Mouse (Mus musculus): Measurements from ENCODE around the gene Gramd1c. TPM values are rescaled to one million over a fixed set of nuclear protein-coding genes. Genes with fewer than 3 reads are reported as not detected.

The Gramd1c gene
- polyA plus RNA-seq, 1 experiment = 1.4 TPM

- Histone ChIP-seq H3K27ac (ENCODE audit: insufficient read depth, low read length) (no peak overlapping the region), H3K27me3 (ENCODE audit: control insufficient read depth, insufficient read depth, low read length) (no peaks in the 10 kb centered on the region), H3K4me1 (ENCODE audit: control insufficient read depth, insufficient read depth, low read length) (no peaks in the 10 kb centered on the region), H3K4me3 (replicated peaks; ENCODE audit: insufficient read depth, low read depth, low read length) (no peak overlapping the region)
- TF ChIP-seq POLR2A (IDR thresholded peaks at IDR 0.05; ENCODE audit: borderline replicate concordance, insufficient read depth, low read length) (no peak), CTCF (IDR thresholded peaks at IDR 0.05; ENCODE audit: borderline replicate concordance, insufficient read depth, low read depth, low read length) (no peak)
- DNase-seq = no peak
- 89% methylated on average over 4 of the region's 4 CpGs for WGBS
Observed at GRCm38 (mm10) chr16:43986299-43986698, 76.8 kb downstream of the Gramd1c start.

DNA sequence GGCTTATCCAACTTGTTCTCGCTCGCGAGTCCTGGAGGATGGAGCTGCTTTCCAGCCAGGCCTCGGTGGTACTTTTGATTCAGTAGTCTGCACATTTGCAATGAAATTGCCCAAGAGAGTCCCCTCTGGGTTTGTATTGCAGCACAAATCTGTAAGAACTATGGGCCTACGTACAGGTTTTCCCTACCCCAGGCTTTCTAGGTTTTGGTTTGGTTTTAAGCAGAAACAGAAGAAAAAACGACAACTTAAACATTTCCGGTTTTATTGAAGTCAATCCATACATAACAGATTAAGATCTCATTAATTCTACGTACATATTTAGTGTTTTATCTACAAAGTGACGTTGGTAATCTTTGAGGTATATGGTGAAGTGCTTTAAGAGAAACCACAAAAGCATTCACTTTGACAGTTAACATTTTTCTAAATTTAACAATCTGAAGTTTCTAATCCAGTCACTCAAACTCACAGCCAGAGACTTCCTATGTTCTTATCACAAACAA lies 83.0 kb downstream of the Gramd1c start:
- Histone ChIP-seq H3K27me3 (ENCODE audit: control insufficient read depth, insufficient read depth, low read length) (no peaks in the 10 kb centered on the region), H3K27ac (ENCODE audit: insufficient read depth, low read length) (no peak overlapping the region), H3K4me1 (ENCODE audit: control insufficient read depth, insufficient read depth, low read length) (no peaks in the 10 kb centered on the region), H3K4me3 (replicated peaks; ENCODE audit: insufficient read depth, low read depth, low read length) (peak overlapping the region; percentile 45)
- DNase-seq = no peak
- no peak for TF ChIP-seq POLR2A (IDR thresholded peaks at IDR 0.05; ENCODE audit: borderline replicate concordance, insufficient read depth, low read length)
- no peak for TF ChIP-seq CTCF (IDR thresholded peaks at IDR 0.05; ENCODE audit: borderline replicate concordance, insufficient read depth, low read depth, low read length)
- WGBS = 44% methylated on average over 9 of the region's 9 CpGs

DNA sequence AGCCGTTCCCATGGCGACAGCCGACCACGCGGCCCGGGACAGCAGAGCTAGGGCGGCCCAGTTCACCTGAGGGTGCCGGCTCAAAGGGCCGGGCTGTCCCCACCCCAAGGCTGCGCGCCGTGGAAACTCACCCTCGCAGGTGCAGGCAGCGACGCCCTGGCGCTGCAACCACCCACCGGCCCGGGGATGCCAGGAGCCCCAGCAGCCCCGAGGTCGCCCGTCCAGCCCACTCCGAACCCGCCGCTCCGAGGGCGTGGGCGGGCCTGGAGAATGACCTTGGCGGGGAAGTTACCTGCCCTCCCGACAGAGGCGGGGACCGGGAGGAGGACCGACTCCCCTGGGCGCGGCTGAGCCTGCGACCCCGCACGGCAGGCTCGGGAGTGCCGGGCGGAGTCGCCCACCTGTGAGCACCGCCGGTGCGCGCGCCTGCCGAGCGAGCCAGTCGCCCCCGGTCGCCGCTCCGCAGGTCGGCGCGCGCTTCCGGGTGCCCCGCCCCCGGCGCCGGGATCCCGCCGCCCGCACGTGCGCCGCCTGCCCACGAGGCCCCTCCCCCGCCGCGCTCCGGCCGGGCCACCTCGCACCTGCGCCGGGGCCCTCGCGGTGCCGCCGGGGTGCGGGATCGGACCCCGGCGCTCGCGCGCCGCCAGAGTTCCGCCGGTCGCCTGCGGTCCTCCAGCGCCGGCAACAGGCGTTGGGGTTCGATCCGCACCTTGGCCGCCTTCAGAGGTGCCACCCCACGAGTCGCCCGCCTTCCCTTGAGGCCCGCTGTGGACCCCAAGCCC lies 83.6 kb downstream of the Gramd1c start, which contains the start of gene Zdhhc23:
Gene Zdhhc23, minus strand, starts transcription at position 464 of the 782 bp plus-strand sequence.
- DNase-seq = peak; percentile 36 to 39
- no peaks in the 10 kb centered on the region for H3K4me1 ChIP-seq (ENCODE audit: control insufficient read depth, insufficient read depth, low read length)
- H3K27ac ChIP-seq (ENCODE audit: insufficient read depth, low read length) = no peak within 1 kb of the TSS

DNA sequence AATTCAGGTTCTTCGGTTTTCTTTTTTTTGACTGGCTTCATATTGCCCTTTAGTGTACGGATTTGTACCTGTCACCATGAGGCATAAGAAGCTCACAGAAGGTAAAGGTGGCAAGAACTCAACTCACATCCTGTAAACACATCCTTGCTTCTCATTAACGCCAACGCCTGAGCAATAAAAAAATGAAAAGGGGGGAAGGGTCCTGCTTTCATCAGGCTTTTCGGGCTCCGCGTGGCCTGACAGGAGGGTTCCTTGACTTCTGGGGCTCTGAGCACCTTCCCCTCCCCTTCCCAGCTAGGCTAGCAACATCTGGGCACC lies 84.2 kb downstream of the Gramd1c start:
- no peaks in the 10 kb centered on the region for H3K27me3 ChIP-seq (ENCODE audit: control insufficient read depth, insufficient read depth, low read length)
- no peak overlapping the region for H3K27ac ChIP-seq (ENCODE audit: insufficient read depth, low read length)
- H3K4me1 ChIP-seq (ENCODE audit: control insufficient read depth, insufficient read depth, low read length) = no peaks in the 10 kb centered on the region
- H3K4me3 ChIP-seq (replicated peaks; ENCODE audit: insufficient read depth, low read depth, low read length) = peak overlapping the region; percentile 61
- no peak for DNase-seq
- WGBS = 28% methylated on average over 7 of the region's 7 CpGs
- TF ChIP-seq CTCF (IDR thresholded peaks at IDR 0.05; ENCODE audit: borderline replicate concordance, insufficient read depth, low read depth, low read length) (no peak), POLR2A (IDR thresholded peaks at IDR 0.05; ENCODE audit: borderline replicate concordance, insufficient read depth, low read length) (no peak)

More for the DNA sequence above, 83.6 kb downstream of the Gramd1c start, which contains the start of gene Zdhhc23:
- peak within 1 kb of the TSS; percentile 61 for H3K4me3 ChIP-seq (replicated peaks; ENCODE audit: insufficient read depth, low read depth, low read length)
- TF ChIP-seq CTCF (IDR thresholded peaks at IDR 0.05; ENCODE audit: borderline replicate concordance, insufficient read depth, low read depth, low read length) (no peak), POLR2A (IDR thresholded peaks at IDR 0.05; ENCODE audit: borderline replicate concordance, insufficient read depth, low read length) (no peak)
- no peaks in the 10 kb centered on the region for H3K27me3 ChIP-seq (ENCODE audit: control insufficient read depth, insufficient read depth, low read length)
- under 1% methylated on average over 99 of the region's 103 CpGs for WGBS

GRCm38 (mm10) chr16:43973606-43974220 lies 89.4 kb downstream of the Gramd1c start:
- DNase-seq = no peak
- TF ChIP-seq CTCF (IDR thresholded peaks at IDR 0.05; ENCODE audit: borderline replicate concordance, insufficient read depth, low read depth, low read length) = no peak
- TF ChIP-seq POLR2A (IDR thresholded peaks at IDR 0.05; ENCODE audit: borderline replicate concordance, insufficient read depth, low read length) = no peak
- Histone ChIP-seq H3K4me1 (ENCODE audit: control insufficient read depth, insufficient read depth, low read length) (no peaks in the 10 kb centered on the region), H3K27ac (ENCODE audit: insufficient read depth, low read length) (no peak overlapping the region), H3K27me3 (ENCODE audit: control insufficient read depth, insufficient read depth, low read length) (no peaks in the 10 kb centered on the region), H3K4me3 (replicated peaks; ENCODE audit: insufficient read depth, low read depth, low read length) (no peak overlapping the region)
- WGBS = 71% methylated on average over 22 of the region's 22 CpGs

- DNase-seq = no peak
Observed at GRCm38 (mm10) chr16:43973147-43973546, 90.0 kb downstream of the Gramd1c start.

GRCm38 (mm10) chr16:43972391-43972790 lies 90.8 kb downstream of the Gramd1c start:
- Histone ChIP-seq H3K27me3 (ENCODE audit: control insufficient read depth, insufficient read depth, low read length) (no peaks in the 10 kb centered on the region), H3K27ac (ENCODE audit: insufficient read depth, low read length) (no peak overlapping the region), H3K4me1 (ENCODE audit: control insufficient read depth, insufficient read depth, low read length) (no peaks in the 10 kb centered on the region), H3K4me3 (replicated peaks; ENCODE audit: insufficient read depth, low read depth, low read length) (no peak overlapping the region)
- no peak for DNase-seq
- TF ChIP-seq CTCF (IDR thresholded peaks at IDR 0.05; ENCODE audit: borderline replicate concordance, insufficient read depth, low read depth, low read length) (no peak), POLR2A (IDR thresholded peaks at IDR 0.05; ENCODE audit: borderline replicate concordance, insufficient read depth, low read length) (no peak)
- 96% methylated on average over 2 of the region's 2 CpGs for WGBS

More at GRCm38 (mm10) chr16:43973147-43973546, 90.0 kb downstream of the Gramd1c start:
- 92% methylated on average over 11 of the region's 11 CpGs for WGBS
- Histone ChIP-seq H3K27me3 (ENCODE audit: control insufficient read depth, insufficient read depth, low read length) (no peaks in the 10 kb centered on the region), H3K27ac (ENCODE audit: insufficient read depth, low read length) (no peak overlapping the region), H3K4me1 (ENCODE audit: control insufficient read depth, insufficient read depth, low read length) (no peaks in the 10 kb centered on the region), H3K4me3 (replicated peaks; ENCODE audit: insufficient read depth, low read depth, low read length) (no peak overlapping the region)
- TF ChIP-seq POLR2A (IDR thresholded peaks at IDR 0.05; ENCODE audit: borderline replicate concordance, insufficient read depth, low read length) = no peak
- no peak for TF ChIP-seq CTCF (IDR thresholded peaks at IDR 0.05; ENCODE audit: borderline replicate concordance, insufficient read depth, low read depth, low read length)

Data from cerebellum, adult 2 months (tissue).